Comparison of ENCODE assay signal across 23 mouse cellular contexts in genomic region chr10:17542104-17542846, GRCm38 (mm10).
DNase-seq lines count a peak whose midpoint lies in the region; ATAC-seq and TF ChIP-seq lines count a peak whose summit lies in the region.
"Had no signal": no experiment of that assay in that cellular context is flagged by ENCODE, and none has a peak within 500 bp of the region (broad histone marks: within the 10 kb centered on the region; RNA-seq: fewer than 3 reads in every experiment).

No protein-coding gene starts in this region.

- no peak for ATAC-seq in heart, embryonic 12.5 days (ENCODE audit: insufficient number of reproducible peaks, low FRiP score)
- peak; percentile 91 for ATAC-seq in kidney, embryonic 15.5 days (replicated peaks; ENCODE audit: low FRiP score)
- peak; percentile 24; the same call in 1 of the 2 replicates for ATAC-seq in heart, postnatal 0 days (ENCODE audit: insufficient read depth, low read depth)
- ATAC-seq: activated CD4-positive, CD25-positive, alpha-beta regulatory T cell, adult 4 months; midbrain, embryonic 16.5 days had no signal

- no peak overlapping the region for H3K9ac ChIP-seq in heart, embryonic 12.5 days
- H3K9ac ChIP-seq in kidney, embryonic 15.5 days: no peak overlapping the region
- H3K9ac ChIP-seq in heart, postnatal 0 days (replicated peaks; ENCODE audit: low read depth, low read length): no peak overlapping the region
- H3K9ac ChIP-seq: hindbrain, embryonic 12.5 days; neural tube, embryonic 15.5 days had no signal

- 62% methylated on average over 8 of the region's 8 CpGs for WGBS in heart, embryonic 12.5 days
- 62% methylated on average over 8 of the region's 8 CpGs for WGBS in kidney, embryonic 15.5 days
- WGBS in heart, postnatal 0 days: 48% methylated on average over 8 of the region's 8 CpGs

- TF ChIP-seq CTCF in heart, postnatal 0 days (IDR thresholded peaks at IDR 0.05; ENCODE audit: low read depth): no peak
- TF ChIP-seq CTCF in layer of hippocampus, adult 2 months (conservative IDR thresholded peaks at IDR 0.05): no peak

- no peaks in the 10 kb centered on the region for H3K27me3 ChIP-seq in heart, embryonic 12.5 days (replicated peaks)
- H3K27me3 ChIP-seq in kidney, embryonic 15.5 days: no peaks in the 10 kb centered on the region
- H3K27me3 ChIP-seq in heart, postnatal 0 days (ENCODE audit: control insufficient read depth, insufficient read depth, low read length): no peaks in the 10 kb centered on the region
- H3K27me3 ChIP-seq: CH12.LX; hindbrain, embryonic 12.5 days; megakaryocyte, embryonic 14.5 days; neural tube, embryonic 15.5 days had no signal

- peak; percentile 50 to 51 for DNase-seq in heart, adult 18-20 months
- DNase-seq in kidney, postnatal 36 days: no peak
- peak; percentile 72 for DNase-seq in Muller cell, postnatal 12 days (ENCODE audit: inconsistent ontology term)
- DNase-seq in heart, postnatal 0 days (ENCODE audit: low spot score): no peak
- DNase-seq in layer of hippocampus, adult 2 months (ENCODE audit: low spot score in 2 of 2): no peak
- DNase-seq: adrenal gland, postnatal 10 days; cerebellum, adult 9-10 months; kidney, postnatal 10 days; left cerebral cortex, postnatal 4 days; lung, postnatal 14 days; spleen, adult 18-20 months; thymus, postnatal 4 days had no signal

- no peak overlapping the region for H3K4me3 ChIP-seq in heart, embryonic 12.5 days
- H3K4me3 ChIP-seq in kidney, embryonic 15.5 days (replicated peaks): no peak overlapping the region
- no peak overlapping the region for H3K4me3 ChIP-seq in heart, postnatal 0 days (ENCODE audit: low read depth, low read length)
- H3K4me3 ChIP-seq in layer of hippocampus, adult 2 months: no peak overlapping the region
- H3K4me3 ChIP-seq: embryonic facial prominence, embryonic 10.5 days; hindbrain, embryonic 12.5 days; left cerebral cortex, adult 2 months; megakaryocyte, embryonic 14.5 days; neural tube, embryonic 15.5 days had no signal

- H3K4me2 ChIP-seq in heart, embryonic 12.5 days: no peak overlapping the region
- H3K4me2 ChIP-seq in kidney, embryonic 15.5 days: no peak overlapping the region
- no peak overlapping the region for H3K4me2 ChIP-seq in heart, postnatal 0 days (ENCODE audit: low read depth, low read length)
- H3K4me2 ChIP-seq: hindbrain, embryonic 12.5 days; liver, embryonic 11.5 days; neural tube, embryonic 15.5 days had no signal

- H3K9me3 ChIP-seq in heart, embryonic 12.5 days (replicated peaks): no peaks in the 10 kb centered on the region
- H3K9me3 ChIP-seq in kidney, embryonic 15.5 days (replicated peaks): no peaks in the 10 kb centered on the region
- H3K9me3 ChIP-seq in heart, postnatal 0 days (replicated peaks; ENCODE audit: control insufficient read depth, low read length): no peaks in the 10 kb centered on the region
- H3K9me3 ChIP-seq: embryonic facial prominence, embryonic 10.5 days; hindbrain, embryonic 12.5 days; megakaryocyte, embryonic 14.5 days; neural tube, embryonic 15.5 days had no signal

- no peak for TF ChIP-seq EP300 in heart, postnatal 0 days (IDR thresholded peaks at IDR 0.05; ENCODE audit: low read depth)

- H3K4me1 ChIP-seq in heart, embryonic 12.5 days (replicated peaks): peaks cover 18% of the 10 kb centered on the region
- peaks cover 10% of the 10 kb centered on the region; the same call in 1 of the 2 replicates for H3K4me1 ChIP-seq in kidney, embryonic 15.5 days
- H3K4me1 ChIP-seq in heart, postnatal 0 days (ENCODE audit: control insufficient read depth, insufficient read depth): 0 out of 2 replicates have a peak, but pooled peaks cover 3% of the 10 kb centered on the region
- H3K4me1 ChIP-seq: hindbrain, embryonic 12.5 days; neural tube, embryonic 15.5 days had no signal

- H3K36me3 ChIP-seq in heart, embryonic 12.5 days: no peaks in the 10 kb centered on the region
- no peaks in the 10 kb centered on the region for H3K36me3 ChIP-seq in kidney, embryonic 15.5 days
- no peaks in the 10 kb centered on the region for H3K36me3 ChIP-seq in heart, postnatal 0 days (replicated peaks; ENCODE audit: control insufficient read depth, insufficient read depth, low read length)
- H3K36me3 ChIP-seq: embryonic facial prominence, embryonic 10.5 days; hindbrain, embryonic 12.5 days; neural tube, embryonic 15.5 days had no signal

- H3K27ac ChIP-seq in heart, embryonic 12.5 days (ENCODE audit: poor library complexity, severe bottlenecking): no peak overlapping the region; the same call in 1 of the 2 replicates
- H3K27ac ChIP-seq in kidney, embryonic 15.5 days: peak overlapping the region; percentile 73
- peak overlapping the region; percentile 33 for H3K27ac ChIP-seq in heart, postnatal 0 days (ENCODE audit: low read depth)
- no peak overlapping the region for H3K27ac ChIP-seq in layer of hippocampus, adult 2 months
- H3K27ac ChIP-seq: embryonic facial prominence, embryonic 10.5 days; hindbrain, embryonic 12.5 days; left cerebral cortex, adult 2 months; neural tube, embryonic 15.5 days had no signal

Comparison
In these comparisons a context has a peak if more than half of its experiments do, and no peak if none do; other contexts are left out.
1. DNase-seq: peak in heart, adult 18-20 months (2 of 2) and Muller cell, postnatal 12 days (single experiment); none in kidney, postnatal 36 days (0 of 2), heart, postnatal 0 days (single experiment) and layer of hippocampus, adult 2 months (0 of 2).
2. H3K27ac ChIP-seq: peak in kidney, embryonic 15.5 days (single experiment) and heart, postnatal 0 days (single experiment); none in heart, embryonic 12.5 days (single experiment) and layer of hippocampus, adult 2 months (single experiment).